Mouse (Mus musculus) heart, postnatal 0 days (tissue): ENCODE measurements around the gene Ttc17. TPM values are rescaled to one million over a fixed set of nuclear protein-coding genes. Genes with fewer than 3 reads are reported as not detected.

Experiments used
- ATAC-seq: fragments of 200-750 bp; cut with Nextera tagmentation; 2 replicates; pipeline ENCODE4 v1.8.0; 2017; ENCODE audit warnings: low read depth, moderate number of reproducible peaks, moderate library complexity; ENCODE audit not compliant: insufficient read depth
- DNase-seq: peaks from one replicate; pipeline ENCODE4 v3.0.0-alpha.2; 2016; ENCODE audit warnings: low spot score
- H3K27ac ChIP-seq: fragments of 300-500 bp; sonication (generic); 2 replicates; pipeline ENCODE4 v1.5.1; 2014; ENCODE audit warnings: low read depth, mild to moderate bottlenecking
- H3K27me3 ChIP-seq: fragments of 300-500 bp; sonication (generic); 2 replicates; pipeline ENCODE4 v1.6.1; 2014; ENCODE audit warnings: low read length, mixed read lengths; ENCODE audit not compliant: control insufficient read depth, insufficient read depth
- H3K36me3 ChIP-seq: fragments of 300-500 bp; sonication (generic); replicated peaks from 2 replicates; pipeline ENCODE4 v1.6.1; 2014; ENCODE audit warnings: low read length, mixed read lengths; ENCODE audit not compliant: control insufficient read depth, insufficient read depth
- H3K4me1 ChIP-seq: fragments of 300-500 bp; sonication (generic); 2 replicates; pipeline ENCODE4 v1.6.1; 2014; ENCODE audit warnings: antibody characterized with exemption; ENCODE audit not compliant: control insufficient read depth, insufficient read depth
- H3K4me2 ChIP-seq: fragments of 300-500 bp; sonication (generic); 2 replicates; pipeline ENCODE4 v1.6.1; 2014; ENCODE audit warnings: low read depth, mild to moderate bottlenecking, low read length, moderate library complexity
- H3K4me3 ChIP-seq: fragments of 300-500 bp; sonication (generic); 2 replicates; pipeline ENCODE4 v1.5.1; 2014; ENCODE audit warnings: low read depth, low read length
- H3K9ac ChIP-seq: fragments of 300-500 bp; sonication (generic); replicated peaks from 2 replicates; pipeline ENCODE4 v1.6.1; 2014; ENCODE audit warnings: low read depth, low read length, mixed read lengths
- H3K9me3 ChIP-seq: fragments of 300-500 bp; sonication (generic); replicated peaks from 2 replicates; pipeline ENCODE4 v1.6.1; 2016; ENCODE audit warnings: low read length; ENCODE audit not compliant: control insufficient read depth
- CTCF ChIP-seq: IDR thresholded peaks from 2 replicates; pipeline ENCODE4 v1.5.1; 2016; ENCODE audit warnings: antibody characterized with exemption, control low read depth, low read depth
- EP300 ChIP-seq: IDR thresholded peaks from 2 replicates; pipeline ENCODE4 v1.6.1; 2016; ENCODE audit warnings: antibody characterized with exemption, low read depth
- WGBS: fragments of 180-500 bp; shearing (Covaris S2); extraction: QIAGEN DNeasy Blood & Tissue Kit; methylation state at CpG from one replicate; pipeline ENCODE4 v1.1.7; 2014; 5-methylcytosine and 5-hydroxymethylcytosine counted together
- polyA plus RNA-seq: library from polyadenylated mRNA; unstranded; fragments of >200 nt; fragmentation: Nextera tagmentation; extraction: Ambion mirVana; gene quantifications from 2 replicates; pipeline ENCODE4 v1.2.1, GENCODE M21; 2015
- total RNA-seq: library from RNA; depleted of rRNA; stranded (reverse); fragments of >200 nt; gene quantifications from 2 replicates; pipeline ENCODE4 v1.2.3, GENCODE M21; 2014; ENCODE audit warnings: low replicate concordance

Gene Ttc17
- total and polyA plus RNA-seq, 2 experiments from 2014 or later = 12.3 to 13.7 TPM

DNA sequence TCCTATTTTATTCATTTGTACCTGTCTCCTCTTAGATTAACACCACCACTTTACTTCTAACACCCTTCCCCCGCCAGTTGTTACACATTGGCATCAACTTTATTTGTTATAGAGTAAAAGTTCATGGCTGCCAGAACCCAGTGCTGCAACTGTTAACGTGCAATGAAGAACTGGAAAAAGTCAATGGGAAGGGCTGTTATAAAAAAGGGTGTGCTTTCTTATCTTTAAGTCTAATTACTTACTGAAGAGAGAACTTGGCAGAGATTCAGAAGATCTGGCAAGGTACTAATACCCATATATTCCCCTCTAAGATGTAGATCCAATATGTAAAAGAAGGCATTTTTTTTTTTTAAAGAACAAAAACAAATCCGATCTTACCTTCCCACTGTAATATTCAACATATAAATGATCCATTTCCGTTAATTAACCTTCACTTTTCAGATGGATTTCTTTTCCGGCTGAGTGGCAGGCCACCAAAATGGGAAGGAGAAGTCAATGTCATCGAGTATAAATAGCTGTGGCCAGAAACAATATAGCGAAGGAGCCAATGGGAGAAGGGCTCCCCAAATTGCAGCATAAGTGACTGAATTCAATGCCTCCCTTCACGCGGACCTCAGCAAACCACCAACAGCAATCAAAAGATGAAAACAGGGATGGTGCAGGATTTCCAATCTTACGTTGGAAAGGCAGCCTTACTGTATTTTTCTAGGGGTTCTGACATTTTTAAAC is 1.8 kb downstream of the Ttc17 start:
- peak; percentile 42 for DNase-seq
- Histone ChIP-seq H3K9me3 (no peaks in the 10 kb centered on the region), H3K27ac (0 out of 2 replicates have a peak overlapping the region, but pooled peaks have one; percentile 94), H3K4me3 (peak overlapping the region; percentile 100), H3K27me3 (no peaks in the 10 kb centered on the region), H3K4me2 (peak overlapping the region; percentile 70), H3K36me3 (no peaks in the 10 kb centered on the region), H3K9ac (no peak overlapping the region), H3K4me1 (peaks cover 12% of the 10 kb centered on the region; the same call in 1 of the 2 replicates)
- ATAC-seq = no peak
- 40% methylated on average over 10 of the region's 10 CpGs for WGBS
- TF ChIP-seq CTCF = no peak

- H3K4me1 ChIP-seq = peaks cover 25% of the 10 kb centered on the region
- TF ChIP-seq CTCF (no peak), EP300 (no peak)
- no peak overlapping the region for H3K9ac ChIP-seq
These were observed 3.9 kb downstream of the Ttc17 start for GRCm38 (mm10) chr2:94402561-94402960.

DNA sequence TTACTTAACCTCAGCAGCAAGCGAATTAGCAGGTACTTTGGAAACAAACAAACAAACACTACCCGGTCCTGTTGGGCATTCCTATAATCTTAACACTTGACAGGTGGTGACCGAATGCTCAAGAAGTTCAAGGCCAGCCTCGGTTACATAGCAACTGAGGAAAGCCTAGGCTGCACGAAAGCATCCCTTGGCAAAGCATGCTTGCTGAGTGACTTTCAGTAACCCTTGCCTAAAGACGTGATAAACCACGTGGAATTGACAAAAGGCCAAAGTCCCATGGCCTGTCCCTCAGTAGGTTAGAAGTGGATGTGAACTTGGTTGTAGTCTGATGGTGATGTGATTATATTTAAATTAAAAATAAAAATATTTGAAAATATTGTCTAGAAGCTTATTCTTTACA is 4.4 kb downstream of the Ttc17 start:
- Histone ChIP-seq H3K9me3 (no peaks in the 10 kb centered on the region), H3K4me1 (peaks cover 22% of the 10 kb centered on the region), H3K4me2 (no peak overlapping the region), H3K4me3 (no peak overlapping the region), H3K27me3 (no peaks in the 10 kb centered on the region), H3K36me3 (no peaks in the 10 kb centered on the region), H3K27ac (no peak overlapping the region), H3K9ac (no peak overlapping the region)
- TF ChIP-seq CTCF (no peak), EP300 (no peak)
- no peak for DNase-seq
- 64% methylated on average over 7 of the region's 7 CpGs for WGBS
- no peak for ATAC-seq

More at GRCm38 (mm10) chr2:94402561-94402960, 3.9 kb downstream of the Ttc17 start:
- no peak for DNase-seq
- 89% methylated on average over 1 of the region's 1 CpGs for WGBS
- no peak overlapping the region for H3K4me2 ChIP-seq
- no peaks in the 10 kb centered on the region for H3K9me3 ChIP-seq
- no peaks in the 10 kb centered on the region for H3K36me3 ChIP-seq
- H3K27me3 ChIP-seq = no peaks in the 10 kb centered on the region
- no peak for ATAC-seq
- no peak overlapping the region for H3K27ac ChIP-seq
- H3K4me3 ChIP-seq = no peak overlapping the region

GRCm38 (mm10) chr2:94401006-94401405 is 5.5 kb downstream of the Ttc17 start:
- no peaks in the 10 kb centered on the region for H3K27me3 ChIP-seq
- no peaks in the 10 kb centered on the region for H3K36me3 ChIP-seq
- 64% methylated on average over 3 of the region's 3 CpGs for WGBS
- no peak overlapping the region for H3K9ac ChIP-seq
- peaks cover 22% of the 10 kb centered on the region for H3K4me1 ChIP-seq
- TF ChIP-seq EP300 (no peak), CTCF (no peak)
- H3K9me3 ChIP-seq = no peaks in the 10 kb centered on the region
- H3K4me2 ChIP-seq = no peak overlapping the region
- H3K27ac ChIP-seq = no peak overlapping the region
- DNase-seq (no peak), ATAC-seq (no peak)
- no peak overlapping the region for H3K4me3 ChIP-seq

GRCm38 (mm10) chr2:94398138-94398970 is 8.1 kb downstream of the Ttc17 start:
- no peak overlapping the region for H3K4me3 ChIP-seq
- no peak for TF ChIP-seq EP300
- TF ChIP-seq CTCF = no peak
- 39% methylated on average over 8 of the region's 8 CpGs for WGBS
- H3K27me3 ChIP-seq = no peaks in the 10 kb centered on the region
- DNase-seq (no peak), ATAC-seq (peak; percentile 30; the same call in 1 of the 2 replicates)
- peaks cover 18% of the 10 kb centered on the region for H3K4me1 ChIP-seq
- no peak overlapping the region for H3K4me2 ChIP-seq
- peak overlapping the region; percentile 56 for H3K27ac ChIP-seq
- H3K9me3 ChIP-seq = no peaks in the 10 kb centered on the region
- H3K9ac ChIP-seq = no peak overlapping the region
- no peaks in the 10 kb centered on the region for H3K36me3 ChIP-seq
